Mouse (Mus musculus) adrenal gland, postnatal 36 days (tissue): ENCODE results near the gene Rab4b. TPM values are rescaled to one million over a fixed set of nuclear protein-coding genes. Genes with fewer than 3 reads are reported as not detected.

Experiments
- DNase-seq, 2 experiments: peaks; one replicate each; pipeline ENCODE4 v3.0.0; 2021; ENCODE audit warnings: mixed read lengths in 1 of 2
- long read RNA-seq, 2 experiments: library from polyadenylated mRNA; stranded (forward); transcript quantifications; one replicate each; pipeline ENCODE4 v2.0.0; 2021; ENCODE audit warnings: borderline sequencing depth in 2 of 2
- total RNA-seq, 2 experiments: library from RNA; stranded (reverse); gene quantifications; 2 replicates each; pipeline ENCODE4 v1.2.3; 2021

Rab4b gene
- total RNA-seq, result 10 to 100 TPM; 50.9 to 59.0 TPM
- long read RNA-seq, experiment 1, transcript Rab4b-201 (8 exons, 1,192 nt), result major isoform, 45 of 56 reads
- long read RNA-seq, experiment 1, partial matches to known transcripts, result 3 of 56 reads
- long read RNA-seq, experiment 1, other reads (novel, unspliced or antisense), result 6 of 56 reads
- long read RNA-seq, experiment 2, transcript Rab4b-201 (8 exons, 1,192 nt), result major isoform, 21 of 40 reads
- long read RNA-seq, experiment 2, partial matches to known transcripts, result 11 of 40 reads
- long read RNA-seq, experiment 2, other reads (novel, unspliced or antisense), result 5 of 40 reads

GRCm38 (mm10) chr7:27178324-27179216 is at the start of gene Rab4b:
Gene Rab4b (minus strand): TSS chr7:27178896.
- peak; percentile 98 to 99 for DNase-seq

GRCm38 (mm10) chr7:27228281-27228821 is 49.7 kb upstream of the Rab4b start, which contains the start of gene Itpkc:
Gene Itpkc (minus strand): TSS chr7:27228661.
- peak; percentile 94 to 95 for DNase-seq

- DNase-seq, result peak; percentile 32 to 52
Observed at GRCm38 (mm10) chr7:27227676-27228075, 49.0 kb upstream of the Rab4b start.

GRCm38 (mm10) chr7:27227276-27227675 is 48.6 kb upstream of the Rab4b start:
- no peak for DNase-seq

- peak; percentile 76 to 80 for DNase-seq
Observed at GRCm38 (mm10) chr7:27224877-27225575, 46.3 kb upstream of the Rab4b start.

GRCm38 (mm10) chr7:27222538-27222937 is 43.8 kb upstream of the Rab4b start:
- DNase-seq, result no peak

GRCm38 (mm10) chr7:27221939-27222338 is 43.2 kb upstream of the Rab4b start:
- no peak for DNase-seq

GRCm38 (mm10) chr7:27219937-27220336 is 41.2 kb upstream of the Rab4b start:
- no peak for DNase-seq

GRCm38 (mm10) chr7:27218586-27218985 is 39.9 kb upstream of the Rab4b start:
- DNase-seq, result peak; percentile 30 to 31

- no peak for DNase-seq
Observed at GRCm38 (mm10) chr7:27212626-27213025, 33.9 kb upstream of the Rab4b start.

GRCm38 (mm10) chr7:27203730-27204449 is 25.2 kb upstream of the Rab4b start:
- no peak for DNase-seq

GRCm38 (mm10) chr7:27198779-27199178 is 20.1 kb upstream of the Rab4b start:
- no peak for DNase-seq

- no peak for DNase-seq
Observed at GRCm38 (mm10) chr7:27198355-27198754, 19.7 kb upstream of the Rab4b start.

- peak; percentile 41 to 55 for DNase-seq
Observed at GRCm38 (mm10) chr7:27197634-27198033, 18.9 kb upstream of the Rab4b start.

- no peak for DNase-seq
Observed at GRCm38 (mm10) chr7:27197136-27197535, 18.4 kb upstream of the Rab4b start.

GRCm38 (mm10) chr7:27195681-27196611 is 17.2 kb upstream of the Rab4b start, which contains the start of the genes BC024978 and Snrpa:
Gene BC024978 (plus strand): TSS chr7:27195781.
Gene Snrpa (minus strand): TSS chr7:27196271.
- peak; percentile 96 to 97 for DNase-seq

GRCm38 (mm10) chr7:27193731-27194130 is 15.0 kb upstream of the Rab4b start:
- DNase-seq, result no peak

- no peak for DNase-seq
Observed at GRCm38 (mm10) chr7:27192434-27192833, 13.7 kb upstream of the Rab4b start.

- no peak for DNase-seq
Observed at GRCm38 (mm10) chr7:27189271-27189931, 10.7 kb upstream of the Rab4b start.

GRCm38 (mm10) chr7:27185986-27186385 is 7.3 kb upstream of the Rab4b start:
- no peak for DNase-seq
